Comparison of ENCODE assay signal across 1 mouse cellular context in genomic region chr17:5885474-5885873, GRCm38 (mm10).
A peak's percentile ranks its signal among the peaks of the same experiment; 100 is the strongest.
TF ChIP-seq lines count a peak whose summit lies in the region.

No protein-coding gene starts in this region.

TF ChIP-seq in MEL, 35 proteins besides CTCF, POLR2A, EP300 and RAD21 (continued from another document):
- TF ChIP-seq ZC3H11A (IDR thresholded peaks at IDR 0.05; ENCODE audit: low read depth, low read length) (no peak), TCF12 (IDR thresholded peaks at IDR 0.05; ENCODE audit: low read depth, low read length) (peak; percentile 72), GABPA (IDR thresholded peaks at IDR 0.05; ENCODE audit: low read depth, low read length) (no peak), CHD1 (IDR thresholded peaks at IDR 0.05; ENCODE audit: low read depth, low read length) (no peak), TBP (IDR thresholded peaks at IDR 0.05; ENCODE audit: low read depth, low read length) (no peak), MAZ (IDR thresholded peaks at IDR 0.05; ENCODE audit: low read depth, low read length) (peak; percentile 58; the same call in 1 of the 2 replicates), SIN3A (IDR thresholded peaks at IDR 0.05; ENCODE audit: low read length) (peak; percentile 98), POLR2AphosphoS5 (IDR thresholded peaks at IDR 0.05; ENCODE audit: borderline replicate concordance, low read depth, low read length) (no peak), ETS1 (IDR thresholded peaks at IDR 0.05; ENCODE audit: low read depth, low read length) (peak; percentile 91), NELFE (IDR thresholded peaks at IDR 0.05; ENCODE audit: low read depth, low read length) (peak; percentile 57), USF2 (IDR thresholded peaks at IDR 0.05; ENCODE audit: borderline replicate concordance in 1 of 2, insufficient read depth in 1 of 2, low read depth in 1 of 2, low read length in 2 of 2) (no peak), MYC (IDR thresholded peaks at IDR 0.05; ENCODE audit: low read depth, low read length) (peak; percentile 97), MXI1 (IDR thresholded peaks at IDR 0.05; ENCODE audit: low read depth, low read length) (peak; percentile 99)
TF ChIP-seq in MEL: peak in this region for 15.
